Mouse (Mus musculus) cortical plate, adult 2 months (tissue): ENCODE measurements at regions not wholly inside any gene's neighbourhood (a gene's known extent, or its start where the extent isn't known, plus 50 kb on each side); places are given as distances from the start of the nearest gene placed in this dataset.
"Not testable (repeated sequence)": the region's sequence is repeated elsewhere in the genome, so short reads cannot be mapped to it uniquely, and the experiment has no call there.

ENCODE experiments used
- H3K27ac ChIP-seq: fragments of 200-500 bp; 2 replicates; pipeline ENCODE4 v1.5.1; 2012; ENCODE audit warnings: low read length, control low read depth, inconsistent platforms; ENCODE audit not compliant: insufficient read depth
- H3K4me1 ChIP-seq: fragments of 200-500 bp; 2 replicates; pipeline ENCODE4 v1.6.1; 2011; ENCODE audit warnings: low read length; ENCODE audit not compliant: control insufficient read depth, insufficient read depth
- H3K4me3 ChIP-seq: fragments of 200-500 bp; 2 replicates; pipeline ENCODE4 v1.5.1; 2011; ENCODE audit warnings: mild to moderate bottlenecking, low read length, control low read depth; ENCODE audit not compliant: insufficient read depth
- CTCF ChIP-seq: fragments of 200-500 bp; IDR thresholded peaks from 2 replicates; pipeline ENCODE4 v1.5.1; 2011; ENCODE audit warnings: mild to moderate bottlenecking, control low read depth, low read length; ENCODE audit not compliant: insufficient read depth; ENCODE audit errors: extremely low read depth
- POLR2A ChIP-seq: fragments of 200-500 bp; IDR thresholded peaks from 2 replicates; pipeline ENCODE4 v1.6.1; 2011; ENCODE audit warnings: mild to moderate bottlenecking, low read length, control low read depth; ENCODE audit not compliant: insufficient read depth; ENCODE audit errors: extremely low read depth

DNA sequence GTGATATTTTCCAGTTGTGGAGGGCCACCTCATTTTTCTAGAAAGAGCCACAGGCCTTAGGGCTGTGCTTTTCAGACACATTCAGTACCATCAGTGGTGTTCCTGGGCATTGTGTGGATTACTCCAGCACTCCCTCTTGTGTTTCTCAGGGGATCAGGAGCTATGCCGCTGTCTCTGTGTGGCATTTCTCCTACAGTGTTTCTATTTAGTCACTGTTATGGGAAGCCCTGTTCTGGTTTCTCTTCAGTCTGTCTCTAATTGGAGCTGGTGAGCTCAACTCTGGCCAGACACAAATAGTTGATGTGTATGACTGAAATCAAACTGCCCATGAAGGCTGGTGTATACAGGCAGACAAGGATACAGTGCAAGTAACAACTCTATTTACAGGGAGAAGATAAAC, 133.7 kb upstream of the Arhgap42 start:
- TF ChIP-seq CTCF (peak; percentile 69), POLR2A (no peak)
- Histone ChIP-seq H3K4me1 (no peaks in the 10 kb centered on the region), H3K27ac (no peak overlapping the region), H3K4me3 (no peak overlapping the region)

DNA sequence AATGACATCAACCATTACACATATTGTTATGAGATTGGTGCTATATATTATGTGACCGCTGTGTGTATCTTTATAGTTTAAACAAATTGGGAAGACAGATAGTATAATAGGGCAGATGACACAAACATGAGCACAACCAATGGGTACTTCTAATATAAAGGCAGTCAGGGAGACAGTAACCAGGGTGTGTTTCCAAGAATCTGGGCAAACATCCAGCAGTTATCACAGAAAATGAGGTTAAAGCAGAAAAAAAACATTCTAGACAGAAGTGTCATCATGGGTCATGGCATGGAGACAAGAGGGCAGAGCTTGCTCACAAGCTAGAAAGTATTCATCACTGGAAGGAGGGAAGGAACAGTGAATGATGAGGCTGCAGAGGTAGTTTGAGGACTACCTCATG, 129.8 kb upstream of the Arhgap42 start:
- Histone ChIP-seq H3K4me1 (no peaks in the 10 kb centered on the region), H3K27ac (no peak overlapping the region), H3K4me3 (no peak overlapping the region)
- TF ChIP-seq POLR2A (no peak), CTCF (no peak)

- H3K4me3 ChIP-seq = no peak overlapping the region
- TF ChIP-seq CTCF (no peak), POLR2A (no peak)
- no peak overlapping the region for H3K27ac ChIP-seq
- no peaks in the 10 kb centered on the region for H3K4me1 ChIP-seq
Observed at GRCm38 (mm10) chr9:9342456-9343185, 103.7 kb upstream of the Arhgap42 start.

DNA sequence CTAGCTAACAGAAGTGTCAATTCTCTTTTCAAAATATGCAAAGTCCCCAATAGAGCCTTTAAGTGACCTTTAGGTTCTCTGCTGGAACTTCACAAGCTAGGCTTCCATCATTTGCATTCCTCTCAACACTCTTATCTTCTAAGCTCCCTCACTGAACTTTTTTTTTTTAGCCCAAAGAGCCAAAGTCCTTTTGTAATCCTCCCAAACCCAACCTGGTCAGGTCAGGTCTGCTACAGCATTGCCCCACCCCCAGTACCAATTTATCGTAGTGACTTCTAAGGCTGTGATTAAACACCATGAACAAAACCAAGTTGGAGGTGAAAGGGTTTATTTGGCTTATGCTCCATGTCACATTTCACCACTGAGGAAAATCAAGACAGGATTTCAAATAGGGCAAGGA, 79.7 kb upstream of the Arhgap42 start:
- no peak overlapping the region for H3K27ac ChIP-seq
- TF ChIP-seq POLR2A (no peak), CTCF (no peak)
- no peak overlapping the region for H3K4me3 ChIP-seq
- H3K4me1 ChIP-seq = no peaks in the 10 kb centered on the region

GRCm38 (mm10) chr9:9316021-9316420, 77.1 kb upstream of the Arhgap42 start:
- H3K4me3 ChIP-seq = no peak overlapping the region
- no peaks in the 10 kb centered on the region for H3K4me1 ChIP-seq
- TF ChIP-seq POLR2A (no peak), CTCF (no peak)
- H3K27ac ChIP-seq = no peak overlapping the region

- H3K4me1 ChIP-seq = no peaks in the 10 kb centered on the region
- H3K4me3 ChIP-seq = no peak overlapping the region
- TF ChIP-seq CTCF (no peak), POLR2A (no peak)
- no peak overlapping the region for H3K27ac ChIP-seq
Observed at GRCm38 (mm10) chr9:9312274-9312673, 73.4 kb upstream of the Arhgap42 start.

GRCm38 (mm10) chr9:9311627-9312265, 72.8 kb upstream of the Arhgap42 start:
- H3K4me3 ChIP-seq = no peak overlapping the region
- H3K4me1 ChIP-seq = no peaks in the 10 kb centered on the region
- no peak for TF ChIP-seq POLR2A
- TF ChIP-seq CTCF = no peak
- no peak overlapping the region for H3K27ac ChIP-seq

DNA sequence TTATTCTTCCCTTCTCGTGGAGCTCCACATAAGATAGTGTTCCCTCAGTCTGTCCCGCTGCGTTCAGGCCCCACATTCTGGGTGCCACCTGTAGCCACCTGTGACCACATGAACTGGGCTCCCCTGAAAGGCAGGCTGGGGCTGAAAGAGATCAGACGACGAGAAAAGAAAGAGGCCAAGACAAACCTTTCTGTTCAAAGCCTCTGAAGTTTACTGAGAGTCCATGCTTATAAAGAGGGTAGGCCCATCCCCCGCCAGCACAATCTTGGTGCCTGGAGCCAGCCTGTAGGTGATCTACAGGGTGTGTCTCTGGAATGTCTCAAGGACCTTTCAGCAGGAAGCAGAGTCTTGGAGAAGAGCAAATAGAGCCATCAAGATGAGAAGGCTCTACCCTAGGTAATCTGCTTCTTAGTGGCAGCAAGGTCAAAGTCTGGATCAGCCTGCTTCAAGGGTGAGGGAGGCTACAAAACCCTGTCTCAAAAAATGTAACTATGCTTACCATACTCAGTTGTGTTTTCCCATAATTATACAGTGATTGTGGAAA, 72.2 kb upstream of the Arhgap42 start:
- H3K27ac ChIP-seq, H3K4me1 ChIP-seq, H3K4me3 ChIP-seq: not testable (repeated sequence)

DNA sequence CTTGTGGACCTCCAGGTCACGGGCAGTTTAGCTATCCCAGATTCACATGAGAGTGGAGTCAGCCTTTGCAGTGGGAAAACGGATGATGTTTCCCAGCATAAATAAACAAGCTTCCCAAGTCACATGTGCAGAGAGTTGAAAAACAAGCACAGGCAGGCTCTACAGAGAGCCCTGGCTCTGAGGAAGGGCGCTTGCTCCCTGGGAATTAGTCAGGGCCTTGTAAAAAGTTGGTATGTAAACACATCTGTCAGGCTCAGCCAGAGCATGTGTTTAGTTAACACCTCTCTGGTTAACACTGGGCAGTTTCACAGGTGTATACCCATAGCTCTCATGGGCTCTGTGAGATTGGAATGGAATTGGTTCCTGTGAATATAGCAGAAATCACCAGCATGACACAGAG, 51.9 kb upstream of the Arhgap42 start:
- Histone ChIP-seq H3K27ac (no peak overlapping the region), H3K4me3 (no peak overlapping the region), H3K4me1 (no peaks in the 10 kb centered on the region)
- TF ChIP-seq CTCF (no peak), POLR2A (no peak)

DNA sequence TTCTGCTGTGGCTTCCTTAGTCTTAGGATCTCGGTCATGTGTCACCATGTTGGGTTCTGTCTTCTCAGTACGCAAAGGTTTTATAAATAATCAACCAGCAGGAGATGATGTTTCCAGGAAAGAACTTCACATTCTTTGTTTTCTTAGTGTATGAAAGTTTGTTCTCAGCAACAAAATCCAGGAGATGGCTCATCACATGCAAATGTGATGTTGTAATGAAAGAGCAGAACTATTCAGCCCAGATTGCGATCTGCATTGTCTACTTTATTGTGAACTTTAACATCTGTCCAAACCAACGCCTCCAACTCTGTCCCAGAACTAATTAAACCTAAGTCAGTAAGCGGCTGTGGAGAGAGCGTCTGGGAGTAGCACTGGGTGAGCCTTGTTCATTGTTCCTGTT, 50.7 kb upstream of the Arhgap42 start:
- TF ChIP-seq CTCF = no peak
- TF ChIP-seq POLR2A = no peak
- Histone ChIP-seq H3K4me1 (no peaks in the 10 kb centered on the region), H3K27ac (no peak overlapping the region), H3K4me3 (no peak overlapping the region)
